11 mouse cellular contexts compared by ENCODE assay signal in the genomic region with DNA sequence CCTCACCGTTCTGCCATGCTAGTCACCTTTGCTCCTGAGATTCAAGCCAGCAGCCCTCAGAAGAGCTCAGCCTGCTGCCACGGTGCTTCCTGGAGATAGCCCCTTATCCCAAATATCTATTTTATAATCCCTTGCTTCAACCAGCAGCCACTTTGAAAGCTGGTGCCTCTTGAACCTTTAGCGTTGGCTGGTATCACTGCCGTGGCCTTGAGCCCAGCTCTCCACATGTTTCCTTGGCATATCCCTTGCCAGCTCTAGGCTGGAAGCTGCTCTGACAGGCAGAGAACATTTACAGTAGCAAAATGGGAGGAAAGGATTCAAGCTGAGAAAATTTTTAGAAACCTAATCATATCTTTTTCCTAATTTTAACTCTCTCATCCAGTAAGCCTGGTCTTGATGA.
A peak's percentile ranks its signal among the peaks of the same experiment; 100 is the strongest.
DNase-seq lines count a peak whose midpoint lies in the region; ATAC-seq lines count a peak whose summit lies in the region.
"Had no signal": no experiment of that assay in that cellular context is flagged by ENCODE, and none has a peak within 500 bp of the region (broad histone marks: within the 10 kb centered on the region; RNA-seq: fewer than 3 reads in every experiment).

No protein-coding gene starts in this region.

- intact Hi-C loops in gastrocnemius, postnatal 14 days (cut with DNase I; ENCODE audit: low total_unique reads): no loop called here

- H3K27ac ChIP-seq in midbrain, embryonic 10.5 days (replicated peaks): 0 out of 2 replicates have a peak overlapping the region, but pooled peaks have one; percentile 2
- H3K27ac ChIP-seq in midbrain, embryonic 13.5 days: no peak overlapping the region
- H3K27ac ChIP-seq: kidney, postnatal 0 days; liver, embryonic 13.5 days had no signal

- no peaks in the 10 kb centered on the region for H3K9me3 ChIP-seq in midbrain, embryonic 10.5 days (replicated peaks)
- no peaks in the 10 kb centered on the region for H3K9me3 ChIP-seq in midbrain, embryonic 13.5 days
- H3K9me3 ChIP-seq: liver, embryonic 13.5 days; megakaryocyte, embryonic 14.5 days had no signal

- no peaks in the 10 kb centered on the region for H3K36me3 ChIP-seq in midbrain, embryonic 10.5 days
- H3K36me3 ChIP-seq in midbrain, embryonic 13.5 days: no peaks in the 10 kb centered on the region
- H3K36me3 ChIP-seq: liver, embryonic 13.5 days had no signal

- no peaks in the 10 kb centered on the region for H3K27me3 ChIP-seq in midbrain, embryonic 10.5 days (ENCODE audit: low read depth, poor library complexity, severe bottlenecking)
- no peaks in the 10 kb centered on the region for H3K27me3 ChIP-seq in midbrain, embryonic 13.5 days
- H3K27me3 ChIP-seq: liver, embryonic 13.5 days; megakaryocyte, embryonic 14.5 days had no signal

- no peak for ATAC-seq in midbrain, embryonic 13.5 days

- no peak overlapping the region for H3K4me2 ChIP-seq in midbrain, embryonic 13.5 days (replicated peaks)
- H3K4me2 ChIP-seq: liver, embryonic 13.5 days had no signal

- H3K4me1 ChIP-seq in midbrain, embryonic 10.5 days: peaks cover 24% of the 10 kb centered on the region
- H3K4me1 ChIP-seq in midbrain, embryonic 13.5 days (replicated peaks): peaks cover 41% of the 10 kb centered on the region
- H3K4me1 ChIP-seq: liver, embryonic 13.5 days; megakaryocyte, embryonic 14.5 days had no signal

- 92% methylated on average over 4 of the region's 4 CpGs for WGBS in midbrain, embryonic 10.5 days
- WGBS in midbrain, embryonic 13.5 days: 84% methylated on average over 4 of the region's 4 CpGs

- DNase-seq in frontal cortex, postnatal 10 days (ENCODE audit: low spot score in 2 of 2): peak; percentile 25 to 50
- DNase-seq in frontal cortex, postnatal 14 days (ENCODE audit: low spot score in 2 of 2): no peak
- no peak for DNase-seq in midbrain, embryonic 10.5 days (ENCODE audit: low spot score)
- peak; percentile 67 for DNase-seq in cerebellum, adult 11-12 months
- peak; percentile 43 to 53 for DNase-seq in layer of hippocampus, postnatal 10 days (ENCODE audit: low spot score in 2 of 2)
- DNase-seq in gastrocnemius, postnatal 14 days: no peak
- no peak for DNase-seq in spleen, postnatal 14 days (ENCODE audit: low spot score in 2 of 2)
- DNase-seq: liver, embryonic 13.5 days had no signal

- no peak overlapping the region for H3K4me3 ChIP-seq in midbrain, embryonic 10.5 days
- no peak overlapping the region for H3K4me3 ChIP-seq in midbrain, embryonic 13.5 days (replicated peaks)
- H3K4me3 ChIP-seq: liver, embryonic 13.5 days; megakaryocyte, embryonic 14.5 days had no signal

- no peak overlapping the region for H3K9ac ChIP-seq in midbrain, embryonic 13.5 days (replicated peaks)
- H3K9ac ChIP-seq: liver, embryonic 13.5 days had no signal

Comparison
In these comparisons a context has a peak if more than half of its experiments do, and no peak if none do; other contexts are left out.
1. DNase-seq: peak in frontal cortex, postnatal 10 days (2 of 2), cerebellum, adult 11-12 months (single experiment) and layer of hippocampus, postnatal 10 days (2 of 2); none in frontal cortex, postnatal 14 days (0 of 2), midbrain, embryonic 10.5 days (single experiment), gastrocnemius, postnatal 14 days (single experiment) and spleen, postnatal 14 days (0 of 2).